Mouse (Mus musculus) kidney, adult 2 months (tissue): ENCODE measurements around the gene Tnni2.

Experiments used
- CTCF ChIP-seq: fragments of 200-500 bp; conservative IDR thresholded peaks from 2 replicates; pipeline ENCODE4 v1.5.1; 2011; ENCODE audit warnings: low read depth, mild to moderate bottlenecking, control low read depth, low read length, moderate library complexity, mixed read lengths; ENCODE audit not compliant: insufficient read depth, insufficient read length
- POLR2A ChIP-seq: fragments of 200-500 bp; IDR thresholded peaks from one replicate; pipeline ENCODE4 v1.6.1; 2011; ENCODE audit warnings: low read depth, low read length, control low read depth

DNA sequence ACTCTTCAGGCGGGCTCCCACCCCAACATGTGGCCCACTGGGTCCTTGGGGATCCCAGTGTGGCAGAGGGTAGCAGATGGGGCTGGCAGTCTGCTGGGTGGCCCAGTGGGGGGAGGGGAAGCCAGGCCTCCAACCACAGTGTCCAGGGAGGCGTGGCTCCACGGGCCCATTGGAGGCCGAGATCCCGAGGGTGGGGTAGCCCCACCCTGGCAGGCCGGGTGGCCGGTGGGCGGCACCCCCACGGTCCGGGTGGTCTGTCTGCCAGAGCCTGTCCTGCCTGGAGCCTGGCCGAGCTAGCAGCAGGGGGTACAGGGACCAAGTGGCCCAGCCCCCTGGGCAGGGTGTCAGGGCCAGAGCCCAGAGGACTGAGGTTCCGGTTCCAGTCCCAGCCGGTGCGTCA is 33.2 kb downstream of the Tnni2 start:
- TF ChIP-seq POLR2A (no peak), CTCF (no peak)
